ENCODE assay signal across 8 mouse cellular contexts in genomic region chr7:19360944-19361343, GRCm38 (mm10). TPM values are rescaled to one million over a fixed set of nuclear protein-coding genes. Genes with fewer than 3 reads are reported as not detected.
DNase-seq lines count a peak whose midpoint lies in the region; ATAC-seq lines count a peak whose summit lies in the region.

No protein-coding gene starts in this region.

- H3K9me3 ChIP-seq in embryonic facial prominence, embryonic 11.5 days (replicated peaks; ENCODE audit: control insufficient read depth, low read length) = no peaks in the 10 kb centered on the region
- no peaks in the 10 kb centered on the region for H3K9me3 ChIP-seq in limb, embryonic 10.5 days (replicated peaks)
- H3K9me3 ChIP-seq in midbrain, embryonic 12.5 days = no peaks in the 10 kb centered on the region

- ATAC-seq in embryonic facial prominence, embryonic 11.5 days (replicated peaks; ENCODE audit: insufficient number of reproducible peaks, low FRiP score, low TSS enrichment, low read depth) = peak; percentile 38; the same call in 1 of the 2 replicates
- ATAC-seq in midbrain, embryonic 12.5 days (ENCODE audit: low FRiP score, low read depth) = peak; percentile 41

- WGBS in embryonic facial prominence, embryonic 11.5 days = under 1% methylated on average over 27 of the region's 27 CpGs
- WGBS in limb, embryonic 10.5 days = under 1% methylated on average over 27 of the region's 27 CpGs
- under 1% methylated on average over 21 of the region's 27 CpGs for WGBS in midbrain, embryonic 12.5 days

- H3K9ac ChIP-seq in embryonic facial prominence, embryonic 11.5 days (replicated peaks; ENCODE audit: low read length) = peak overlapping the region; percentile 57
- H3K9ac ChIP-seq in midbrain, embryonic 12.5 days (replicated peaks) = peak overlapping the region; percentile 64

- H3K27me3 ChIP-seq in embryonic facial prominence, embryonic 11.5 days (ENCODE audit: control insufficient read depth, insufficient read depth, low read length) = no peaks in the 10 kb centered on the region
- peaks cover 26% of the 10 kb centered on the region for H3K27me3 ChIP-seq in limb, embryonic 10.5 days (ENCODE audit: low read depth, poor library complexity, severe bottlenecking)
- peaks cover 20% of the 10 kb centered on the region for H3K27me3 ChIP-seq in midbrain, embryonic 12.5 days

- H3K27ac ChIP-seq in embryonic facial prominence, embryonic 11.5 days (replicated peaks; ENCODE audit: low read depth, low read length) = no peak overlapping the region
- peak overlapping the region; percentile 43 for H3K27ac ChIP-seq in limb, embryonic 10.5 days
- H3K27ac ChIP-seq in midbrain, embryonic 12.5 days (replicated peaks) = no peak overlapping the region

- DNase-seq in ovary, adult 18-20 months (ENCODE audit: low spot score) = peak; percentile 90
- DNase-seq in ovary, postnatal 10 days (ENCODE audit: low spot score) = no peak
- DNase-seq in embryonic facial prominence, embryonic 11.5 days (ENCODE audit: low spot score) = peak; percentile 93
- DNase-seq in heart, adult 11 months = peak; percentile 99
- peak; percentile 92 for DNase-seq in kidney, adult 18-20 months
- DNase-seq in limb, embryonic 10.5 days (ENCODE audit: low spot score) = peak; percentile 87
- peak; percentile 58 to 63 for DNase-seq in spleen, adult 18-20 months

- H3K36me3 ChIP-seq in embryonic facial prominence, embryonic 11.5 days (replicated peaks; ENCODE audit: control insufficient read depth, insufficient read depth, low read depth, low read length) = no peaks in the 10 kb centered on the region
- H3K36me3 ChIP-seq in limb, embryonic 10.5 days = peaks cover 24% of the 10 kb centered on the region
- H3K36me3 ChIP-seq in midbrain, embryonic 12.5 days = peaks cover 15% of the 10 kb centered on the region

- H3K4me2 ChIP-seq in embryonic facial prominence, embryonic 11.5 days (ENCODE audit: low read depth, low read length) = peak overlapping the region; percentile 95
- H3K4me2 ChIP-seq in midbrain, embryonic 12.5 days (replicated peaks) = peak overlapping the region; percentile 95

- H3K4me3 ChIP-seq in embryonic facial prominence, embryonic 11.5 days (ENCODE audit: low read depth, low read length) = peak overlapping the region; percentile 68
- peak overlapping the region; percentile 87 for H3K4me3 ChIP-seq in limb, embryonic 10.5 days
- H3K4me3 ChIP-seq in midbrain, embryonic 12.5 days = peak overlapping the region; percentile 77

- peaks cover 2% of the 10 kb centered on the region for H3K4me1 ChIP-seq in embryonic facial prominence, embryonic 11.5 days (ENCODE audit: control insufficient read depth, insufficient read depth, low read length)
- H3K4me1 ChIP-seq in limb, embryonic 10.5 days = peaks cover 37% of the 10 kb centered on the region
- H3K4me1 ChIP-seq in midbrain, embryonic 12.5 days = peaks cover 39% of the 10 kb centered on the region

RNA-seq across cellular contexts. Expression of gene Ppp1r13l, which starts 1.4 kb away (rescaled TPM):
- 4.7 and 5.2 TPM in 2 replicates for polyA plus RNA-seq in embryonic facial prominence, embryonic 11.5 days (2014; fragmentation: Nextera tagmentation; extraction: Ambion mirVana)
- 6.5 and 7.0 TPM in 2 replicates for polyA plus RNA-seq in limb, embryonic 10.5 days (2016; fragmentation: Nextera tagmentation; extraction: Ambion mirVana)
- polyA plus RNA-seq in midbrain, embryonic 12.5 days (2016; fragmentation: Nextera tagmentation; extraction: Ambion mirVana) = 3.6 and 4.1 TPM in 2 replicates

RNA-seq across cellular contexts. Expression of gene Cd3eap, which starts 1.7 kb away (rescaled TPM):
- polyA plus RNA-seq in embryonic facial prominence, embryonic 11.5 days (2014; fragmentation: Nextera tagmentation; extraction: Ambion mirVana) = 20.1 and 21.5 TPM in 2 replicates
- polyA plus RNA-seq in limb, embryonic 10.5 days (2016; fragmentation: Nextera tagmentation; extraction: Ambion mirVana) = 28.3 and 31.4 TPM in 2 replicates
- polyA plus RNA-seq in midbrain, embryonic 12.5 days (2016; fragmentation: Nextera tagmentation; extraction: Ambion mirVana) = 19.1 and 20.6 TPM in 2 replicates

RNA-seq across cellular contexts. Expression of gene Ercc1, which starts 16.4 kb away (rescaled TPM):
- 87.1 and 94.5 TPM in 2 replicates for polyA plus RNA-seq in embryonic facial prominence, embryonic 11.5 days (2014; fragmentation: Nextera tagmentation; extraction: Ambion mirVana)
- polyA plus RNA-seq in limb, embryonic 10.5 days (2016; fragmentation: Nextera tagmentation; extraction: Ambion mirVana) = 97.8 and 101 TPM in 2 replicates
- 103 and 114 TPM in 2 replicates for polyA plus RNA-seq in midbrain, embryonic 12.5 days (2016; fragmentation: Nextera tagmentation; extraction: Ambion mirVana)

RNA-seq across cellular contexts. Expression of gene Ercc2, which starts 20.9 kb away (rescaled TPM):
- polyA plus RNA-seq in embryonic facial prominence, embryonic 11.5 days (2014; fragmentation: Nextera tagmentation; extraction: Ambion mirVana) = 7.1 and 8.2 TPM in 2 replicates
- polyA plus RNA-seq in limb, embryonic 10.5 days (2016; fragmentation: Nextera tagmentation; extraction: Ambion mirVana) = 25.6 and 26.6 TPM in 2 replicates
- polyA plus RNA-seq in midbrain, embryonic 12.5 days (2016; fragmentation: Nextera tagmentation; extraction: Ambion mirVana) = 27.5 and 30.3 TPM in 2 replicates

RNA-seq across cellular contexts. Expression of gene Klc3, which starts 43.0 kb away (rescaled TPM):
- polyA plus RNA-seq in embryonic facial prominence, embryonic 11.5 days (2014; fragmentation: Nextera tagmentation; extraction: Ambion mirVana) = 3.9 and 5.6 TPM in 2 replicates
- polyA plus RNA-seq in limb, embryonic 10.5 days (2016; fragmentation: Nextera tagmentation; extraction: Ambion mirVana) = 3.3 and 4.4 TPM in 2 replicates
- 1.1 and 2.7 TPM in 2 replicates for polyA plus RNA-seq in midbrain, embryonic 12.5 days (2016; fragmentation: Nextera tagmentation; extraction: Ambion mirVana)
